Mouse (Mus musculus) CH12.LX (cell line): ENCODE data around the gene Atn1. TPM values are rescaled to one million over a fixed set of nuclear protein-coding genes. Genes with fewer than 3 reads are reported as not detected.

Experiments
- DNase-seq: peaks from one replicate; pipeline ENCODE4 v3.0.0-alpha.2; 2013; ENCODE audit errors: extremely low read depth
- H3K27ac ChIP-seq: 2 replicates; pipeline ENCODE4 v1.5.1; 2012; ENCODE audit warnings: low read depth, mild to moderate bottlenecking, control low read depth, moderate library complexity; ENCODE audit not compliant: insufficient read depth
- H3K27me3 ChIP-seq: replicated peaks from 2 replicates; pipeline ENCODE3; 2012; ENCODE audit warnings: inconsistent platforms
- H3K36me3 ChIP-seq, 2 experiments: replicated peaks in 1 of 2; 2 replicates each; pipeline versions ENCODE3 to v1.6.1; 2012; ENCODE audit warnings: inconsistent platforms in 1 of 2, low read length in 1 of 2, mild to moderate bottlenecking in 1 of 2, mixed read lengths in 1 of 2, moderate library complexity in 1 of 2; ENCODE audit not compliant: control insufficient read depth in 1 of 2, insufficient read depth in 1 of 2
- H3K4me1 ChIP-seq, 2 experiments: 2 replicates each; pipeline ENCODE4 v1.6.1; 2012; ENCODE audit warnings: inconsistent platforms in 1 of 2, moderate library complexity in 1 of 2; ENCODE audit not compliant: insufficient read depth in 2 of 2, control insufficient read depth in 1 of 2
- H3K4me2 ChIP-seq: 2 replicates; pipeline ENCODE4 v1.6.1; 2012; ENCODE audit warnings: low read depth, mild to moderate bottlenecking, control low read depth; ENCODE audit not compliant: poor library complexity, insufficient read depth, severe bottlenecking
- H3K4me3 ChIP-seq, 3 experiments: fragments of 150-350 bp in 1 of 3; sonication (generic) in 1 of 3; replicated peaks in 1 of 3; 2 replicates each; pipeline versions ENCODE3 to v1.5.1; 2011 to 2012; ENCODE audit warnings: low read depth in 2 of 3, low read length in 2 of 3, mild to moderate bottlenecking in 2 of 3, moderate library complexity in 2 of 3, control low read depth in 1 of 3, improper control_type of control experiment in 1 of 3, inconsistent platforms in 1 of 3, mixed read lengths in 1 of 3; ENCODE audit not compliant: poor library complexity in 1 of 3
- H3K79me2 ChIP-seq: replicated peaks from 2 replicates; pipeline ENCODE4 v1.6.1; 2012; ENCODE audit warnings: mild to moderate bottlenecking, moderate library complexity; ENCODE audit not compliant: control insufficient read depth, poor library complexity, insufficient read depth, severe bottlenecking; ENCODE audit errors: extremely low read depth
- H3K9ac ChIP-seq: 2 replicates; pipeline ENCODE4 v1.6.1; 2012; ENCODE audit warnings: low read depth, mild to moderate bottlenecking, control low read depth, moderate library complexity; ENCODE audit not compliant: insufficient read depth
- H3K9me3 ChIP-seq: replicated peaks from 2 replicates; pipeline ENCODE3; 2012; ENCODE audit warnings: low read length, inconsistent platforms, mixed read lengths
- CHD1 ChIP-seq: IDR thresholded peaks from 2 replicates; pipeline ENCODE4 v1.6.1; 2012; ENCODE audit warnings: low read depth, low read length, improper control_type of control experiment, inconsistent platforms
- CHD2 ChIP-seq: IDR thresholded peaks from 2 replicates; pipeline ENCODE4 v1.6.1; 2011; ENCODE audit warnings: low read length, improper control_type of control experiment
- CTCF ChIP-seq, 2 experiments: IDR thresholded peaks in 1 of 2; conservative IDR thresholded peaks in 1 of 2; 2 replicates each; pipeline ENCODE4 v1.5.1; 2011 to 2012; ENCODE audit warnings: low read depth in 2 of 2, low read length in 2 of 2, improper control_type of control experiment in 1 of 2, inconsistent platforms in 1 of 2, mild to moderate bottlenecking in 1 of 2, moderate library complexity in 1 of 2
- E2F4 ChIP-seq: IDR thresholded peaks from 2 replicates; pipeline ENCODE4 v1.6.1; 2011; ENCODE audit warnings: low read depth, low read length, improper control_type of control experiment; ENCODE audit not compliant: insufficient replicate concordance
- ETS1 ChIP-seq: conservative IDR thresholded peaks from 2 replicates; pipeline ENCODE4 v1.6.1; 2012; ENCODE audit warnings: low read depth, mild to moderate bottlenecking, inconsistent platforms, low read length, improper control_type of control experiment, moderate library complexity
- IRF4 ChIP-seq: IDR thresholded peaks from 2 replicates; pipeline ENCODE4 v1.6.1; 2014; ENCODE audit warnings: low read depth, mild to moderate bottlenecking, inconsistent platforms, low read length, improper control_type of control experiment
- JUN ChIP-seq: IDR thresholded peaks from 2 replicates; pipeline ENCODE4 v1.6.1; 2011; ENCODE audit warnings: low read depth, mild to moderate bottlenecking, low read length, improper control_type of control experiment, moderate library complexity; ENCODE audit not compliant: insufficient read depth
- KAT2A ChIP-seq: IDR thresholded peaks from 2 replicates; pipeline ENCODE4 v1.6.1; 2012; ENCODE audit warnings: low read length, improper control_type of control experiment, inconsistent platforms; ENCODE audit not compliant: insufficient replicate concordance
- MAFK ChIP-seq: IDR thresholded peaks from 2 replicates; pipeline ENCODE4 v1.6.1; 2011; ENCODE audit warnings: low read length, improper control_type of control experiment; ENCODE audit not compliant: insufficient replicate concordance
- MAZ ChIP-seq: IDR thresholded peaks from 2 replicates; pipeline ENCODE4 v1.6.1; 2012; ENCODE audit warnings: low read depth, mild to moderate bottlenecking, inconsistent platforms, low read length, improper control_type of control experiment, moderate library complexity
- MEF2A ChIP-seq: IDR thresholded peaks from 2 replicates; pipeline ENCODE4 v1.6.1; 2014; ENCODE audit warnings: low read depth, mild to moderate bottlenecking, inconsistent platforms, low read length, improper control_type of control experiment, borderline replicate concordance
- MYC ChIP-seq: IDR thresholded peaks from 2 replicates; pipeline ENCODE4 v1.6.1; 2011; ENCODE audit warnings: low read depth, mild to moderate bottlenecking, improper control_type of control experiment, low read length
- NELFE ChIP-seq: IDR thresholded peaks from 2 replicates; pipeline ENCODE4 v1.6.1; 2011; ENCODE audit warnings: low read depth, low read length, improper control_type of control experiment
- POLR2A ChIP-seq: IDR thresholded peaks from 2 replicates; pipeline ENCODE4 v1.6.1; 2011; ENCODE audit warnings: low read depth, mild to moderate bottlenecking, improper control_type of control experiment, low read length
- POLR2AphosphoS2 ChIP-seq: IDR thresholded peaks from 2 replicates; pipeline ENCODE4 v1.6.1; 2011; ENCODE audit warnings: low read depth, low read length, improper control_type of control experiment
- RAD21 ChIP-seq: IDR thresholded peaks from 2 replicates; pipeline ENCODE4 v1.6.1; 2011; ENCODE audit warnings: low read depth, mild to moderate bottlenecking, low read length, improper control_type of control experiment, moderate library complexity
- SIN3A ChIP-seq: IDR thresholded peaks from 2 replicates; pipeline ENCODE4 v1.6.1; 2012; ENCODE audit warnings: low read length, improper control_type of control experiment, inconsistent platforms
- SMC3 ChIP-seq: IDR thresholded peaks from 2 replicates; pipeline ENCODE4 v1.6.1; 2011; ENCODE audit warnings: low read depth, low read length, improper control_type of control experiment
- TBP ChIP-seq: conservative IDR thresholded peaks from 2 replicates; pipeline ENCODE4 v1.6.1; 2011; ENCODE audit warnings: low read depth, low read length, improper control_type of control experiment
- TCF12 ChIP-seq: IDR thresholded peaks from 2 replicates; pipeline ENCODE4 v1.6.1; 2014; ENCODE audit warnings: low read depth, mild to moderate bottlenecking, inconsistent platforms, low read length, improper control_type of control experiment
- UBTF ChIP-seq: IDR thresholded peaks from 2 replicates; pipeline ENCODE4 v1.6.1; 2012; ENCODE audit warnings: low read depth, mild to moderate bottlenecking, inconsistent platforms, low read length, improper control_type of control experiment, moderate library complexity
- USF1 ChIP-seq: IDR thresholded peaks from 2 replicates; pipeline ENCODE4 v1.6.1; 2014; ENCODE audit warnings: low read depth, mild to moderate bottlenecking, inconsistent platforms, low read length, improper control_type of control experiment
- ZC3H11A ChIP-seq: IDR thresholded peaks from 2 replicates; pipeline ENCODE4 v1.6.1; 2012; ENCODE audit warnings: low read depth, mild to moderate bottlenecking, inconsistent platforms, low read length, improper control_type of control experiment
- ZKSCAN1 ChIP-seq: IDR thresholded peaks from 2 replicates; pipeline ENCODE4 v1.6.1; 2012; ENCODE audit warnings: low read depth, inconsistent platforms, low read length, improper control_type of control experiment, borderline replicate concordance
- ZNF384 ChIP-seq: IDR thresholded peaks from 2 replicates; pipeline ENCODE4 v1.6.1; 2012; ENCODE audit warnings: low read depth, low read length, improper control_type of control experiment, inconsistent platforms
- dilution Hi-C: fragments of 300-500 bp; cut with MboI; formaldehyde crosslinking; loops from 2 replicates; pipeline ENCODE4 v1.14.3; 2020; ENCODE audit warnings: low sequenced_read_pairs; ENCODE audit not compliant: extremely low pct_unique_long_range_greater_than_20kb, extremely low pct_ligation_motif_present
- in situ Hi-C: fragments of 300-500 bp; cut with MboI; formaldehyde crosslinking; loops from 3 replicates; pipeline ENCODE4 v1.14.3; 2019; ENCODE audit warnings: low sequenced_read_pairs, low pct_ligation_motif_present, low pct_unique_long_range_greater_than_20kb, mixed read lengths
- polyA plus RNA-seq: library from polyadenylated mRNA; unstranded; fragments of >175 nt; gene quantifications from 2 replicates; pipeline ENCODE4 v1.2.1, GENCODE M21; 2012; ENCODE audit warnings: low read depth; ENCODE audit not compliant: insufficient read length
- total RNA-seq, 2 experiments: library from RNA; depleted of rRNA; stranded (reverse); fragments of 300-350 nt in 1 of 2; fragments of >200 nt in 1 of 2; gene quantifications; 2 replicates each; pipeline ENCODE4 v1.2.3; 2012 to 2014

The Atn1 gene
- total and polyA plus RNA-seq, 3 experiments = 1.7 to 35.1 (median 4.6) TPM

DNA sequence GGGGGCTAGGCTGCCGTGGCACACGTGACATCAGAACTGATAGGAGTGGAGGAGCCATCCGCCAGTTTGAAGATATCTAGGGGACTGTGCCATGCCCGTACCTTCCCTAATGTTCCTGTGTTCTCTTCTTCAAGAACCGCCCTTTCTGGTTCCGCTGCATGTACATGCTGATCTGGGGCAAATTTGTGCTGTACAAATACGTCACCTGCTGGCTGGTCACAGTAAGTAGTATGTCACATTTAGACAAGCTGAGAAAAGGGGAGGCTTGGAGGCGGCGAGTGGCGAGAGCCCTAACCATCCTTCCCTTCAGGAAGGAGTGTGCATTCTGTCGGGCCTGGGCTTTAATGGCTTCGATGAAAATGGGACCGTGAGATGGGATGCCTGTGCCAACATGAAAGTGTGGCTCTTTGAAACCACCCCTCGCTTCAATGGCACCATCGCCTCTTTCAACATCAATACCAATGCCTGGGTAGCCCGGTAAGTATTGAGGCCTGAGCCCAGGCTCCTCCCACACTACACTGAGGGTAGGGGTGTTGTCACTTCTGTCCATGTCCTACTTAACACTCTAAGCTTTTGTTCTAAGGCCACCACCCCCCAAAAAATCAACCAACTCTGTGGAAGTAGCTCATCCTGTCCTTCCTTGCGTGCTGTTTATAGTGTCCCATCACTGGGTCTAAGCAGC is 54.1 kb downstream of the Atn1 start:
- dilution Hi-C loops (no loop called here), in situ Hi-C loops (no loop called here)
- Histone ChIP-seq H3K79me2 (peaks cover 26% of the 10 kb centered on the region), H3K4me3 (no peak overlapping the region), H3K27me3 (no peaks in the 10 kb centered on the region), H3K4me1 (peaks cover 26 to 67% of the 10 kb centered on the region in 2 experiments), H3K36me3 (peaks cover 69 to 85% of the 10 kb centered on the region in 2 experiments), H3K9me3 (no peaks in the 10 kb centered on the region), H3K9ac (no peak overlapping the region), H3K27ac (no peak overlapping the region), H3K4me2 (no peak overlapping the region)
- no peak for TF ChIP-seq IRF4
- TF ChIP-seq ZNF384 = no peak
- TF ChIP-seq UBTF = no peak
- no peak for TF ChIP-seq ZKSCAN1
- TF ChIP-seq JUN = no peak
- TF ChIP-seq TCF12 = no peak
- TF ChIP-seq E2F4 = no peak
- no peak for TF ChIP-seq MAZ
- no peak for TF ChIP-seq SIN3A
- no peak for TF ChIP-seq SMC3
- no peak for TF ChIP-seq MEF2A
- TF ChIP-seq TBP = no peak
- TF ChIP-seq POLR2AphosphoS2 = no peak
- no peak for TF ChIP-seq KAT2A
- TF ChIP-seq MAFK = no peak
- TF ChIP-seq MYC = no peak
- TF ChIP-seq NELFE = no peak
- no peak for TF ChIP-seq ZC3H11A
- DNase-seq = no peak

DNA sequence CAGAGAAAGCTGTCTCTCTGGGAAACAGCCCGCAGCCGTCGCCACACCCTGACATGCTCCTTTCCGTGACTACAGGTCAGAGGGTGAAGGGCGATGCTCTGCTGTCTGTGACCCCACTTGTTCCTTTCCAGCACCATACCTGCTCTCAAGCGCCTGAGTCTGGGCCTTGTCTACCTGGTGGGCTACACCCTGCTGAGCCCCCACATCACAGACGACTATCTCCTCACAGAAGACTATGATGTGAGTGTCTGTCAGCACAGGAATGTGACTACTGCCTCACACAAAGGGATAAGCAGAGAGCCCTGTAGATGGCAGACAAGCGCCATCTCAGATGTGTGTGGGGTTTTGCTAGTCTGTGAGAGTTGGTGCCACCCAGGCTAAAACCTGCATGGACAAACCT is 55.0 kb downstream of the Atn1 start:
- H3K4me3 ChIP-seq = no peak overlapping the region
- H3K4me2 ChIP-seq = no peak overlapping the region
- in situ Hi-C loops (no loop called here), dilution Hi-C loops (no loop called here)
- H3K9me3 ChIP-seq = no peaks in the 10 kb centered on the region
- H3K9ac ChIP-seq = no peak overlapping the region
- no peak for TF ChIP-seq CHD2
- no peak for TF ChIP-seq USF1
- no peak for TF ChIP-seq JUN
- no peak for TF ChIP-seq ETS1
- TF ChIP-seq CHD1 = no peak
- TF ChIP-seq ZNF384 = no peak
- TF ChIP-seq KAT2A = no peak
- peak in 1 of 2 experiments; percentile 51; a peak in 2 of 4 replicates for TF ChIP-seq CTCF (conservative IDR thresholded peaks at IDR 0.05 in 1 of 2, IDR thresholded peaks at IDR 0.05 in 1 of 2; ENCODE audit: low read depth in 2 of 2, low read length in 2 of 2)
- TF ChIP-seq RAD21 = peak; percentile 41
- TF ChIP-seq POLR2A = 0 out of 2 replicates have a peak, but pooled peaks have one; percentile 14
- no peak for TF ChIP-seq SIN3A
- no peak for TF ChIP-seq NELFE
- peak; percentile 34; the same call in 1 of the 2 replicates for TF ChIP-seq POLR2AphosphoS2
- H3K27me3 ChIP-seq = no peaks in the 10 kb centered on the region
- DNase-seq = no peak
- H3K36me3 ChIP-seq = peaks cover 68 to 87% of the 10 kb centered on the region in 2 experiments
- no peak overlapping the region for H3K27ac ChIP-seq
- peaks cover 20% of the 10 kb centered on the region for H3K79me2 ChIP-seq
- peaks cover 24 to 67% of the 10 kb centered on the region in 2 experiments for H3K4me1 ChIP-seq
